Mouse (Mus musculus) left cerebral cortex, adult 8-10 months (tissue): ENCODE data around the gene Gtf2a1l. TPM values are rescaled to one million over a fixed set of nuclear protein-coding genes. Genes with fewer than 3 reads are reported as not detected.

Experiments
- DNase-seq, 2 experiments: peaks; one replicate each; pipeline ENCODE4 v3.0.0; 2022; ENCODE audit warnings: low spot score in 2 of 2
- total RNA-seq, 4 experiments: library from RNA; stranded (reverse); gene quantifications; 2 replicates each; pipeline ENCODE4 v1.2.4; 2022

Gene Gtf2a1l
- total RNA-seq, 4 experiments from 2014 or later: 0.55 to 0.79 (median 0.74) TPM; not detected in 1

GRCm38 (mm10) chr17:88652702-88653374, 15.6 kb upstream of the Gtf2a1l start:
- peak; percentile 64 to 91 for DNase-seq

GRCm38 (mm10) chr17:88653375-88653769, 15.1 kb upstream of the Gtf2a1l start:
- DNase-seq: no peak

GRCm38 (mm10) chr17:88658510-88658909, 9.9 kb upstream of the Gtf2a1l start:
- DNase-seq: no peak

- DNase-seq: no peak
Observed at GRCm38 (mm10) chr17:88666076-88666475, 2.4 kb upstream of the Gtf2a1l start.

- no peak for DNase-seq
Observed at GRCm38 (mm10) chr17:88669921-88670320, 1.5 kb downstream of the Gtf2a1l start.

- no peak for DNase-seq
Observed at GRCm38 (mm10) chr17:88670800-88671199, 2.3 kb downstream of the Gtf2a1l start.

GRCm38 (mm10) chr17:88675310-88676309, 7.2 kb downstream of the Gtf2a1l start:
- no peak for DNase-seq

GRCm38 (mm10) chr17:88688226-88688625, 19.8 kb downstream of the Gtf2a1l start:
- DNase-seq: no peak

- DNase-seq: no peak
Observed at GRCm38 (mm10) chr17:88696656-88697333, 28.3 kb downstream of the Gtf2a1l start.

GRCm38 (mm10) chr17:88700901-88701300, 32.4 kb downstream of the Gtf2a1l start:
- no peak for DNase-seq

- no peak for DNase-seq
Observed at GRCm38 (mm10) chr17:88702345-88702744, 33.9 kb downstream of the Gtf2a1l start.

GRCm38 (mm10) chr17:88703112-88703511, 34.7 kb downstream of the Gtf2a1l start:
- no peak for DNase-seq

- DNase-seq: no peak
Observed at GRCm38 (mm10) chr17:88706231-88706649, 37.8 kb downstream of the Gtf2a1l start.

GRCm38 (mm10) chr17:88749646-88750045, 81.2 kb downstream of the Gtf2a1l start:
- DNase-seq: no peak

- no peak for DNase-seq
Observed at GRCm38 (mm10) chr17:88752827-88753471, 84.5 kb downstream of the Gtf2a1l start.

- no peak for DNase-seq
Observed at GRCm38 (mm10) chr17:88753472-88753857, 85.0 kb downstream of the Gtf2a1l start.

GRCm38 (mm10) chr17:88755776-88756175, 87.3 kb downstream of the Gtf2a1l start:
- no peak for DNase-seq

- peak in 1 of 2 experiments; percentile 61 for DNase-seq
Observed at GRCm38 (mm10) chr17:88758003-88758437, 89.6 kb downstream of the Gtf2a1l start.

GRCm38 (mm10) chr17:88763396-88764135, 95.1 kb downstream of the Gtf2a1l start:
- no peak for DNase-seq

GRCm38 (mm10) chr17:88764136-88764485, 95.7 kb downstream of the Gtf2a1l start:
- DNase-seq: no peak
